Mouse (Mus musculus) adrenal gland, postnatal 4 days (tissue): ENCODE measurements at regions not wholly inside any gene's neighbourhood (a gene's known extent, or its start where the extent isn't known, plus 50 kb on each side); places are given as distances from the start of the nearest gene placed in this dataset.
"Not testable (repeated sequence)": the region's sequence is repeated elsewhere in the genome, so short reads cannot be mapped to it uniquely, and the experiment has no call there.

Source experiments
- DNase-seq, 2 experiments: peaks; one replicate each; pipeline ENCODE4 v3.0.0; 2021 to 2022; ENCODE audit warnings: low spot score in 2 of 2, mixed read lengths in 2 of 2

GRCm38 (mm10) chr7:62179387-62179786 lies 167.0 kb upstream of the Ndn start:
- no peak for DNase-seq

GRCm38 (mm10) chr7:62208529-62208928 lies 137.8 kb upstream of the Ndn start:
- no peak for DNase-seq

GRCm38 (mm10) chr7:62209117-62209700 lies 137.2 kb upstream of the Ndn start:
- DNase-seq = no peak

GRCm38 (mm10) chr7:62225184-62225583 lies 121.2 kb upstream of the Ndn start:
- DNase-seq = no peak

GRCm38 (mm10) chr7:62227727-62228126 lies 118.6 kb upstream of the Ndn start:
- no peak for DNase-seq

GRCm38 (mm10) chr7:62230713-62231112 lies 115.7 kb upstream of the Ndn start:
- no peak for DNase-seq

- peak in 1 of 2 experiments; percentile 7 for DNase-seq
These were observed 115.2 kb upstream of the Ndn start for GRCm38 (mm10) chr7:62231120-62231574.

GRCm38 (mm10) chr7:62232076-62232475 lies 114.3 kb upstream of the Ndn start:
- DNase-seq = no peak

GRCm38 (mm10) chr7:62234037-62234436 lies 112.3 kb upstream of the Ndn start:
- no peak for DNase-seq

- no peak for DNase-seq
These were observed 110.6 kb upstream of the Ndn start for GRCm38 (mm10) chr7:62235766-62236165.

GRCm38 (mm10) chr7:62261688-62262114 lies 84.7 kb upstream of the Ndn start:
- no peak for DNase-seq

- not testable (repeated sequence) for DNase-seq
These were observed 84.2 kb upstream of the Ndn start for GRCm38 (mm10) chr7:62262174-62262573.

GRCm38 (mm10) chr7:62269156-62269855 lies 77.1 kb upstream of the Ndn start:
- DNase-seq = no peak

- DNase-seq = no peak
These were observed 70.2 kb upstream of the Ndn start for GRCm38 (mm10) chr7:62276219-62276618.

GRCm38 (mm10) chr7:62278492-62278891 lies 67.9 kb upstream of the Ndn start:
- DNase-seq = no peak

- no peak for DNase-seq
These were observed 67.3 kb upstream of the Ndn start for GRCm38 (mm10) chr7:62279022-62279421.
